Mouse (Mus musculus): Measurements from ENCODE around the gene Phf20. TPM values are rescaled to one million over a fixed set of nuclear protein-coding genes. Genes with fewer than 3 reads are reported as not detected.

Phf20 gene
- total RNA-seq, 1 experiment: 44.1 TPM

DNA sequence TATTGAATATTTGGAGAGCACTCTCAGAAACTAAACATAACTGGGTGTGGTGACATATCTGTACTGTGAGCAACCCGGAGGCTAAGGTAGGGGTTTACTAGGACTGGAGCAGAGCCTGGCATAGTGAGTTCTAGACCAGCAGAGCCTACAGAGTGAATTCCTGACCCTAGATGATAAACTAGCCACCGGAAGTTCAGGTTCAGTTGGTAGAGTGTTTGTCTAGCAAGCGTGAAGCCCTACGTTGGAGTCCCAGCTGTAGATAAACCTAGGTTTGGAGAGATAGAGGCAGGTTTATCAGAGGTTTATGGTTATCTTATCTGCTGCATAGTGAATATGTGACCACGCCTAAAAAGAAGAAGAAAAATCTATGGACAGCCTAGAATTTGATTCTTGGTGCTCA, 27.8 kb downstream of the Phf20 start:
- no peaks in the 10 kb centered on the region for H3K9me3 ChIP-seq (ENCODE audit: control insufficient read depth, insufficient read depth, low read depth, low read length)
- in situ Hi-C loops (cut with MboI; ENCODE audit: low sequenced_read_pairs in 2 of 2, unreplicated experiment in 2 of 2): no loop called here
- TF ChIP-seq CHD2 (IDR thresholded peaks at IDR 0.05; ENCODE audit: low read depth, low read length) (no peak), MAFK (IDR thresholded peaks at IDR 0.05; ENCODE audit: insufficient read depth, low read depth, low read length) (no peak), ZC3H11A (IDR thresholded peaks at IDR 0.05; ENCODE audit: borderline replicate concordance, low read depth, low read length) (no peak), HCFC1 (IDR thresholded peaks at IDR 0.05; ENCODE audit: borderline replicate concordance, insufficient read depth, low read length) (no peak), ZNF384 (IDR thresholded peaks at IDR 0.05; ENCODE audit: low read depth, low read length) (no peak)
- H3K27ac ChIP-seq (ENCODE audit: insufficient read depth, low read depth, low read length, poor library complexity, severe bottlenecking): no peak overlapping the region
- H3K4me1 ChIP-seq (ENCODE audit: control insufficient read depth in 2 of 2, insufficient read depth in 2 of 2, low read length in 2 of 2, poor library complexity in 1 of 2): peaks cover 0 to 2% of the 10 kb centered on the region in 2 experiments; a peak in 2 of 4 replicates
- no peak overlapping the region for H3K4me3 ChIP-seq (ENCODE audit: insufficient read depth in 1 of 2, low read depth in 1 of 2, low read length in 2 of 2, poor library complexity in 1 of 2, severe bottlenecking in 1 of 2)
- no peak for DNase-seq (ENCODE audit: low read depth, low spot score)
- peaks cover 20% of the 10 kb centered on the region for H3K36me3 ChIP-seq (ENCODE audit: control insufficient read depth, insufficient read depth, low read length, poor library complexity, severe bottlenecking)
- H3K9ac ChIP-seq (ENCODE audit: insufficient read depth, low read depth, low read length, poor library complexity, severe bottlenecking): no peak overlapping the region

DNA sequence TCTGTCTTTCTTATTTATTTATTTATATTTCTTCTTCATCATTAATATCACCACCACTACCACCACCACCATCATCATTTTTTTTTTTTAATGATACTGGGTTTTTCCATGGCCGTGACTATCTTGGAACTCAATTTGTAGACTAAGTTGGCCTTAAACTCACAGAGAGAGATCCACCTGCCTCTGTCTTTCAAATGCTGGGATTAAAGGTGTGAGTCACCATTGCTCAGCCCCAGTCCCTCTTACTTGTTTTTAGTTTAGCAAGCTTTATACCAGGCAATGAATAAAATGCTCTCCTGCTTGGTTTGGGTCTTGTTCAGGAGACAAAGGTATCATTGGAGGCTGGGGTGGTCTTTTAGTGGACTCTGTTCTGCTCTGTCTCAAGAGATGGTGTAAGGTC, 31.4 kb downstream of the Phf20 start:
- Histone ChIP-seq H3K36me3 (ENCODE audit: control insufficient read depth, insufficient read depth, low read length, poor library complexity, severe bottlenecking) (peaks cover 20% of the 10 kb centered on the region), H3K9ac (ENCODE audit: insufficient read depth, low read depth, low read length, poor library complexity, severe bottlenecking) (no peak overlapping the region)
- in situ Hi-C loops (cut with MboI; ENCODE audit: low sequenced_read_pairs in 2 of 2, unreplicated experiment in 2 of 2): no loop called here

DNA sequence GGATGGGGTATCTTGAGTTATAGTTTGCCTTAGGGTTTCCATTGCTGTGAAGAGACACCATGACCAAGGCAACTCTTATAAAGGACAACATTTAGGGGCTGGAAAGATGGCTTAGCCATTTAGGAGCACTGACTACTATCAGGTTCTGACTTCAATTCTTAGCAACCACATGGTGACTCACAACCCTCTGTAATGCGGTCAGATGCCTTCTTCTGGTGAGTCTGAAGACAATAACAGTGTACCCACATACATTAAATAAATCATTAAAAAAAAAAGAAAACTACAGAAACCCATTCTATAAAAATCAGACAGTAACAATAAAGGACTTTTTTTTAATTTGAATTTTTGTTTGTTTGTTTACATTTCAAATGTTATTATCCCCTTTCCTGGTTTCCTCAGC, 32.9 kb downstream of the Phf20 start:
- H3K4me1 ChIP-seq (ENCODE audit: control insufficient read depth in 2 of 2, insufficient read depth in 2 of 2, low read length in 2 of 2, poor library complexity in 1 of 2): peaks cover 0 to 7% of the 10 kb centered on the region in 2 experiments; a peak in 2 of 4 replicates
- H3K9ac ChIP-seq (ENCODE audit: insufficient read depth, low read depth, low read length, poor library complexity, severe bottlenecking): no peak overlapping the region
- H3K9me3 ChIP-seq (ENCODE audit: control insufficient read depth, insufficient read depth, low read depth, low read length): no peaks in the 10 kb centered on the region
- TF ChIP-seq MAFK (IDR thresholded peaks at IDR 0.05; ENCODE audit: insufficient read depth, low read depth, low read length) (no peak), ZNF384 (IDR thresholded peaks at IDR 0.05; ENCODE audit: low read depth, low read length) (no peak), CHD2 (IDR thresholded peaks at IDR 0.05; ENCODE audit: low read depth, low read length) (no peak), ZC3H11A (IDR thresholded peaks at IDR 0.05; ENCODE audit: borderline replicate concordance, low read depth, low read length) (no peak), HCFC1 (IDR thresholded peaks at IDR 0.05; ENCODE audit: borderline replicate concordance, insufficient read depth, low read length) (no peak)
- no peak for DNase-seq (ENCODE audit: low read depth, low spot score)
- H3K4me3 ChIP-seq (ENCODE audit: insufficient read depth in 1 of 2, low read depth in 1 of 2, low read length in 2 of 2, poor library complexity in 1 of 2, severe bottlenecking in 1 of 2): no peak overlapping the region
- no peak overlapping the region for H3K27ac ChIP-seq (ENCODE audit: insufficient read depth, low read depth, low read length, poor library complexity, severe bottlenecking)
- in situ Hi-C loops (cut with MboI; ENCODE audit: low sequenced_read_pairs in 2 of 2, unreplicated experiment in 2 of 2): no loop called here
- H3K36me3 ChIP-seq (ENCODE audit: control insufficient read depth, insufficient read depth, low read length, poor library complexity, severe bottlenecking): peaks cover 10% of the 10 kb centered on the region

More for the DNA sequence above, 31.4 kb downstream of the Phf20 start:
- Histone ChIP-seq H3K4me1 (ENCODE audit: control insufficient read depth in 2 of 2, insufficient read depth in 2 of 2, low read length in 2 of 2, poor library complexity in 1 of 2) (peaks cover 0 to 2% of the 10 kb centered on the region in 2 experiments; a peak in 1 of 4 replicates), H3K9me3 (ENCODE audit: control insufficient read depth, insufficient read depth, low read depth, low read length) (no peaks in the 10 kb centered on the region), H3K27ac (ENCODE audit: insufficient read depth, low read depth, low read length, poor library complexity, severe bottlenecking) (no peak overlapping the region), H3K4me3 (ENCODE audit: insufficient read depth in 1 of 2, low read depth in 1 of 2, low read length in 2 of 2, poor library complexity in 1 of 2, severe bottlenecking in 1 of 2) (no peak overlapping the region)
- TF ChIP-seq ZNF384 (IDR thresholded peaks at IDR 0.05; ENCODE audit: low read depth, low read length) (no peak), HCFC1 (IDR thresholded peaks at IDR 0.05; ENCODE audit: borderline replicate concordance, insufficient read depth, low read length) (no peak), ZC3H11A (IDR thresholded peaks at IDR 0.05; ENCODE audit: borderline replicate concordance, low read depth, low read length) (no peak), CHD2 (IDR thresholded peaks at IDR 0.05; ENCODE audit: low read depth, low read length) (no peak), MAFK (IDR thresholded peaks at IDR 0.05; ENCODE audit: insufficient read depth, low read depth, low read length) (no peak)
- DNase-seq (ENCODE audit: low read depth, low spot score): no peak

DNA sequence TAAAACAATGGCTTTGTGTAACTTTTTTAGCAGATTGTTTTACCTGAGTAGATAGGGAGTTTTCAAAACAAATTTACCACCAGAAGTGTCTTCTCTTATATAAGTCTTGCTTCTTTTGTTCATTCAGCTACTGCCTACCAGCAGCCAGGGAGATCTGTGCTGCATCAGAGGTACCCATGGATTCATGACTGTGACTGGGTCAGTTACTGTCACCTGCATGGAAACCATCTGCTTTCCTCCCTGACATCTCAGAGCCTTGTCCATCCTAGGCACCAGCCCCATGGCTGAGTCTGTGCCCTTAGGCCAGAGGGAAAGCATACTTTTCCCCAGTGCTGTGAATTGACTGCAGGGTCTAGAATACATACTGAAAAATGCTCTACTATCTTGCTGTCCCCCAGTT, 35.1 kb downstream of the Phf20 start:
- Histone ChIP-seq H3K9me3 (ENCODE audit: control insufficient read depth, insufficient read depth, low read depth, low read length) (no peaks in the 10 kb centered on the region), H3K27ac (ENCODE audit: insufficient read depth, low read depth, low read length, poor library complexity, severe bottlenecking) (no peak overlapping the region), H3K36me3 (ENCODE audit: control insufficient read depth, insufficient read depth, low read length, poor library complexity, severe bottlenecking) (peaks cover 8% of the 10 kb centered on the region), H3K9ac (ENCODE audit: insufficient read depth, low read depth, low read length, poor library complexity, severe bottlenecking) (no peak overlapping the region), H3K4me3 (ENCODE audit: insufficient read depth in 1 of 2, low read depth in 1 of 2, low read length in 2 of 2, poor library complexity in 1 of 2, severe bottlenecking in 1 of 2) (no peak overlapping the region), H3K4me1 (ENCODE audit: control insufficient read depth in 2 of 2, insufficient read depth in 2 of 2, low read length in 2 of 2, poor library complexity in 1 of 2) (peaks cover 0 to 8% of the 10 kb centered on the region in 2 experiments; a peak in 2 of 4 replicates)
- DNase-seq (ENCODE audit: low read depth, low spot score): no peak
- TF ChIP-seq ZC3H11A (IDR thresholded peaks at IDR 0.05; ENCODE audit: borderline replicate concordance, low read depth, low read length) (no peak), CHD2 (IDR thresholded peaks at IDR 0.05; ENCODE audit: low read depth, low read length) (no peak), MAFK (IDR thresholded peaks at IDR 0.05; ENCODE audit: insufficient read depth, low read depth, low read length) (no peak), ZNF384 (IDR thresholded peaks at IDR 0.05; ENCODE audit: low read depth, low read length) (no peak), HCFC1 (IDR thresholded peaks at IDR 0.05; ENCODE audit: borderline replicate concordance, insufficient read depth, low read length) (no peak)
- in situ Hi-C loops (cut with MboI; ENCODE audit: low sequenced_read_pairs in 2 of 2, unreplicated experiment in 2 of 2): no loop called here

All from ES-E14 (cell line).